Mouse (Mus musculus) CD4-positive, CD25-positive, alpha-beta regulatory T cell, adult 4 months (primary cell): ENCODE measurements around the gene Socs4. TPM values are rescaled to one million over a fixed set of nuclear protein-coding genes. Genes with fewer than 3 reads are reported as not detected.
A peak's percentile ranks its signal among the peaks of the same experiment; 100 is the strongest.
"Not testable (repeated sequence)": the region's sequence is repeated elsewhere in the genome, so short reads cannot be mapped to it uniquely, and the experiment has no call there.

ENCODE experiments used
- ATAC-seq: one replicate; pipeline ENCODE4 v1.8.0; 2017
- polyA plus RNA-seq, 2 experiments: library from polyadenylated mRNA; unstranded; fragments of 100-300 nt; shearing (Covaris generic); gene quantifications; one replicate each; pipeline ENCODE4 v1.2.1; 2017

Gene Socs4
- polyA plus RNA-seq, 2 experiments from 2014 or later, result 4.0 to 6.0 TPM

DNA sequence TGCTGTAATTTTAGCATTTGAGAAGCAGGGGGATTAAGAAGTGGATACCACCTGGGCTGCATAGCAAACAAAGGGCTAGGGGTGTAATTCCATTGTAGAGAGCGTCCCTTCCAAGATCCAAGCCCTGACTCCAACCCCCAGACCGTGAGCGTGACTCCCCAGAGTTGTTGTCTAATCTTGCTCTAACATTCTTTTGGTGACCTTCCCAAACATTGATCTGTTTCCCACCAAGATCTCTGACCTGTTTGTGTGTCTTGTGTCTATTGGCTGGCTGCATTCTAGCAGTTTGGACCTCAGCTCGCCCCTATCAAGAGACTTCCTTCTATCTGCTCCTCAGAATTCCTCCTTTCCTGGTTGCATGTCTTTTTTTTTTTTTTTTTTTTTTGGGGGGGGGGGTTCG, 10.3 kb downstream of the Socs4 start:
- no peak for ATAC-seq

DNA sequence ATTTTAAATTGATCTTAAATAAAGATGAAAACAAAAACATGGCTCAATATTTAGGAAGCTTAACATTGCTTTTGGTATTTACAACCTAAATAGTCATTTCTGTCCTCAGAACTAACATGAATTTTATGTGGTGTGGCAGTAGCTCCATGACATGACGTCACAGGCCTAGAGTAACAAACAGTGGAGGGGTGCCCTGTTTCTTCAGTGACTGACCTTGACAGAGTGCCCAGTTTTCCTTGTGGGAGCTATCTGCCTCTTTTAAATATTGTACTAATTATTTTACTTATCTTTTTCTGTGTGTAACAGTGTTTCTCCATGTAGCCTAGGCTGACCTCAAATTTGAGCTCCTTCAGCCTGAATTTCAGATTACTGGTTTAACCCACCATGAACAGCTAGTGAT, 15.0 kb downstream of the Socs4 start:
- ATAC-seq, result no peak

DNA sequence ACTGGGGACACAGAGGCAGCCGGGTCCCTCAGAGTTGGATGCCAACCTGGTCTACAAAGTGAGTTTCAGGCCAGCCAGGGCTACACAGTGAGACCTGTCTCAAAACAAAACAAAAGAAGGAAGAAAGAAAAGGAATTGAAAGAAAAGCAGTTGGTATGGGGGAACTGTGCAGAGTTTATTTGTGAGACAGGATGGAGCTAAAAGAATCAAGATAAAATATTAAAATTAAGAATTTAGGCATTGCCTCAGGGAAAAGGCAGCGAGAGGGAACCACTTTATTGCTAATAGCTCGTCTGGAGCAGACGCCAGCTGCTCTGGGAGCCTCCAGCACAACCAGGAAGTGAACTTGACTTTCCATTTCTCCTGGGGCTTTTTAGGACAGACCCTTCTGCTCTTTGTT, 17.4 kb downstream of the Socs4 start:
- no peak for ATAC-seq

DNA sequence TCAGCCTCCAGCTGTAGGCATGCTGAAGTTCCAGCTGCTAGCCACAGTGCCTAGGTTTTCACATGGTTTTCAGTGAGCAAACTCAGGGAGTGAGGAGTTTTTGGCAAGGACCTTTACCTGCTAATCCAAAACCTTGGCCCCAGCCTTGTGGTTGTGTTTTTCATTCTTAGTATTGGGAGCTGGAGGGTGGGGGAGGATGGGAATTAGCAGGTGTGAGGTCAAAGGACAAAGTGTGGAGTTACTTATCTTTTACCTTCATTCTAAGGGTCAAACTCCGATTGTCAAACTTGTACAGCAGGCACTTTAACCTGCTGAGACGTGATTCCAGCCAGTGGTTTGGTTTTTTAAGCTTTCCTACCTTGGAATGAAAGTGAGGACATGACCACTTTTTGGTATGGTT, 19.5 kb downstream of the Socs4 start:
- ATAC-seq, result no peak

DNA sequence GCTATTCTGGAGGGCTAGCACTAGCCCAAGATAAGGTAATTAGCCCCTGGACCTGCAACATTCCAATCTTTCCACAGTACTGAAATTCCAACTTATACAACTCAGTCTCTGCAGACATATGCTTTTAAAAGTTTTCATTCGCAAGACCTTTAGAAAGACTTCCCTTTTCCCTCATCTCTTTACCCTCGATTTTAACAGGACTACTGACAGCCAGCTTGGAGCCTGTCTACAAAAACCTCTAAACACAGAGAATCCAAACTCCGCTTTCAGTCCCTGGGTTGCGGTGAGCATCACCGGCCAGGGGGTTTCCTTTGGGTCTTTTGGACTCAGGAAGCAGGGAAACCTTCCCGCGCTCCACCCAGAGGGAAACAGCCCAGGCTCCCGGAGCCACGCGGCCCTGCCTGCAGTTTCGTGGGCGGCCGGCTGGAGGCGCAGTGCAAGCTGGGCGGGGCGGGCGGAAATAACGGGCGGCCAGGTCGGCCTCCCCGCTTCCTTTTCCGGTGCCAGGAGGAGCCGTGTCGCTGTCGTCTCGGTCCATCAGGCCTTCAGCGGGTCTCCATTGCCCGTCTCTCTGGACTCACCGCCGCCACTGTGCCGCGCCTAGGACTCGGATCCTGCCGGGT, 21.2 kb downstream of the Socs4 start, which contains the start of gene Mapk1ip1l:
Gene Mapk1ip1l, plus strand, starts transcription at position 482 of the 623 bp plus-strand sequence.
- peak; percentile 89 for ATAC-seq

DNA sequence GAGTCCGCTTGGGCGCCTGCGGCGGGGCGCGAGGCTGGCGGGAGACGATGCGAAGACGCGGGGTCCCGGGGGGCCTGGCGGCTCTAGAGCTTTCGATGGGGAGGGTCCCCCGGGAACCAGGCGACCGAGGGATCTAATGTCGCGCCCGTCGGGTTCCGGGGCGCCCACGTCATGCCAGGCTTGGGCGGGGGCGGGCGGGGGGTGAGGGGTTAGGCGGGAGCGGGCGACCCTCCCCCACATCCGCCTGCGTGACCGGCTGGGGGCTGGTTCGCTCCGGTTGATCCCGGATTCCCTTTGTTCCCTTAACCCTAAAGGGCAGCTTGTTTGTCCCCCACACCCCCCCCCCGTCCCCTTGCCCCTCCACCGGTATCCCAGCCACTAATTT, 21.7 kb downstream of the Socs4 start:
- peak; percentile 18 for ATAC-seq

DNA sequence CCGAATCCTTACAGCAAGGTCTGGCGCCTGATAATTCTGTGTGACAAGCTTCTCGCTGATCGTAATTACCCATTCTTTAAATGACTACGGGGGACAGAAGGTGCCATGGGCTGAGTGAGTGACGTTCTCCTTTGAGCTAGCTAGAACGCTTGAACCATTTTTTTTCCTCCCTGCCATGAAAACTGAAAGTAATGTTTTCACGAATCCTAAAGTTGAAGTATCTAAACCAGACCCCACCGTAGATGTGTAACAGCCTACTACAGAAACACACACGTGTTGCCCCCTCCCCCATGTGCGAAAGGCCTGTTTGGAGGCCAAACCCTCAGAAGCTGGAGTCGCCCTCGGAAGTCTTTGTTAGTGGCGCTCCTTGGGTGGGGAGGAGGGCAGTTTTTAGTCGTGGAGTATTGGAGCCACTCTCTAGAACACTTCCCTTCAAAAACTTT, 22.1 kb downstream of the Socs4 start:
- ATAC-seq, result peak; percentile 50

DNA sequence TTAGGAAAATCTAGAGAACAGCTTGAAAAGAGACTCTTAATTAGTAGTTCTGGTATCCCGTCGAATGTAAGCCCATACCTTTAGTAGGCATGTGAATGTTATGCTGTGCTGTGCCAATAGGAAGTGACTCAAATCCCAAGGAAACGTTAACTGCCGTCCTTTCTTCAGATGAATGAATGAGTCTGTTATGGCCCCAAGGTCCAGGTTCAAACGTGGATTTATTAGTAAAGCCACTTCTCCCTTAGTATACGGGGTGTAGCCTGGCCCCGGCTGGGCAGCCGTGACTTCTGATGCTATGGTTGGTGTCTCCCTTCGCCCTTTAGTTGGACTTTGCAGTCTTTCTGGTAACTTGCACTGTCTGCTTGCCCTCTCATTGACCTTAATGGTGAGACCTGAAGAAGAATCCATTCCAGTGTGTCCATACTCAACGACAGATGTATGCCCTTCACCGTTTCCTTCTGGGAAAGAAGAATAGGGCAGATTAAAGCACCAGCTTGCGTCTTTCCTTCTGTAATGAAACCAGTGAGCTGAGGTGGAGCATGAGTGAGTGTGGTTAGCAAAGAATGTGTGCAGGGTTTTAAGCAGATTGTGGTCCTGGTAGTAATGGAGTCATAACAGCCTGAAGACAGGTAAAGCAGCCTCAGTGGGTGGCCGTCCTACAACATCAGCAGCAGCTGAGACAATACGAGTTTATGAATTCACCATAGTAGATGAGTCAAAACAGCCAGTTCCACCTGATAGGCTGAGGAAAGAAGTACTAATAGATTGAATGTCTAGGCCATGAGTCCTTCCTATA, 26.4 kb downstream of the Socs4 start:
- ATAC-seq, result no peak

DNA sequence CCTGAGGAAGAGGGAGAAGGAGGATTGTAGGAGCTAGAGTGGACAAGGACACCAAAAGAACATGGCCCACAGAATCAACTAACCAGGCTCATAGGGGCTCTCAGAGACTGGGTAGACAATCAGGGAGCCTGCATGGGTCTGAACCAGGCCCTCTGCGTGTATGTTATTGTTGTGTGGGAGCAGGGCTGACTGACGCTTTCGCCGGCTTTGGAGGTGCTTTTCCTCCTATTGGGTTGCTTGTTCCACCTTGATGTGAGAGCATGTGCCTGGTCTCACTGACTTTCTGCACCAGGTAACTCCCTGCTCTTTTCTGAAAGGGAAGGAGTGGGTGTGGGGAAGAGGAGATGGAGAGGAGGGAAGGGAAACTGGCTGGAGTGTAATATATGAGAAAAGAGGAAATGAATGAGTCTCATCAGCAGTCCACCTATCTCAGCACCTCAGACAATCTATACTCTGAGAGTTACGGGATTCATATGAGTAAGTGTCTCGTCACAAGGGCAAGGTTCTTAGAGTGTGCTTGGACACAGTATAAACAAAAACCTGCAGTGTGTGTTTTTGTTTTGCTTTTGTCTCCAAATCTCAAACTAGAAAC, 28.2 kb downstream of the Socs4 start:
- no peak for ATAC-seq

DNA sequence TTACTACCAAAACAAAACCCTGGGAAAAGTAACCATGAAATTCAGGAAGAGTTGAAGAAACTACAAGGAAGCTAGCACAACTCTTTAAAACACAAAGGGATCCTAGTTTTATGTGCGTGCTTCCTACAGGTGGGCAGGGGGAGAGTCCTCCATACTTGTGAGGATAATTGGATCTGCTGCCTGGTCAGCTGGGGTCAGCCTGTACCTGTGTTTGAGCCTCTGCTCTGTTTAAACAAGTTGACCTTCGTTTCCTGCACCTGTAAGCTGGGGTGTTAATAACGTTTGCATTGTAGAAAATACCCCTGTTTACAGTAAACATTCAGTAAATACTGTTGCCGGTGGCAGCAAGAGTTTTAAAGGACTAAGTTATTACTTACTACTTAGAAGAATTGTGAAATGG, 29.2 kb downstream of the Socs4 start:
- ATAC-seq, result no peak

DNA sequence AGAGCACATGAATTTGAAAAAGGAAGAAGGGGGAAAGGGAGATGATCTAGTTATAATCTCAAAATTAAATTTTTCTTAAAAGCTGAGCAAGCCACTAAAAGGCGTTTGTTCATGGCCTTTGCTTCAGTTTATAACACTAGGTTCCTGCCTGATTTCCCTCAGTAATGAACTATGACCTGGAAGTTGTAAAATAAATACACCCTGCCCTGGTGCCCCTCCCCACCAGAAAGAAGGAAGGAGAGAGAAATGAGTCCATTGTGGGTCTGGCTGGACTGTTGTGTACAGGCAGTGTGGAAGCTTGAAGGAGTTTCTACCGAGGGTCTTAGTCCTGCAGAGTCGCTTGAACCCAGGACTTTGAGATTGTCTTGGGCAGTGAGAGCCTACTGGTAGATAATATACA, 30.9 kb downstream of the Socs4 start:
- no peak for ATAC-seq

DNA sequence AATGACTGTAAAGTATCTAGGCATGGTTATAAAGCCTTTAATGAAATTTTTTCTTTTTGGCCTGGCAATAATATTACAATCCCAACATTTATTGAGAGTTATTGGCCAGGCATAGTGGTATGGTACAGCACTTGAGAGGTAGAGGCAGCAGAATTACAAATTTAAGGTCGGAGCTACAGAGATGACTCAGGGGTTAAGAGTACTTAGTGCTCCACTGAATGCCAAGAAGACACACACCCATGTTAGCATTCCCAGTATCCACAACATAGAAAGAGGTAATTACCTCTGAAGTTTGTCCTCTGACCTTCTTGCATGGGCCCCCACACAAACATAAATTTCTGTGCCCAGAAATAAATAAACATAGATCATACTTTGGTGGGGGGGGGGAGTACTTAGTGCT, 32.3 kb downstream of the Socs4 start:
- ATAC-seq, result no peak

DNA sequence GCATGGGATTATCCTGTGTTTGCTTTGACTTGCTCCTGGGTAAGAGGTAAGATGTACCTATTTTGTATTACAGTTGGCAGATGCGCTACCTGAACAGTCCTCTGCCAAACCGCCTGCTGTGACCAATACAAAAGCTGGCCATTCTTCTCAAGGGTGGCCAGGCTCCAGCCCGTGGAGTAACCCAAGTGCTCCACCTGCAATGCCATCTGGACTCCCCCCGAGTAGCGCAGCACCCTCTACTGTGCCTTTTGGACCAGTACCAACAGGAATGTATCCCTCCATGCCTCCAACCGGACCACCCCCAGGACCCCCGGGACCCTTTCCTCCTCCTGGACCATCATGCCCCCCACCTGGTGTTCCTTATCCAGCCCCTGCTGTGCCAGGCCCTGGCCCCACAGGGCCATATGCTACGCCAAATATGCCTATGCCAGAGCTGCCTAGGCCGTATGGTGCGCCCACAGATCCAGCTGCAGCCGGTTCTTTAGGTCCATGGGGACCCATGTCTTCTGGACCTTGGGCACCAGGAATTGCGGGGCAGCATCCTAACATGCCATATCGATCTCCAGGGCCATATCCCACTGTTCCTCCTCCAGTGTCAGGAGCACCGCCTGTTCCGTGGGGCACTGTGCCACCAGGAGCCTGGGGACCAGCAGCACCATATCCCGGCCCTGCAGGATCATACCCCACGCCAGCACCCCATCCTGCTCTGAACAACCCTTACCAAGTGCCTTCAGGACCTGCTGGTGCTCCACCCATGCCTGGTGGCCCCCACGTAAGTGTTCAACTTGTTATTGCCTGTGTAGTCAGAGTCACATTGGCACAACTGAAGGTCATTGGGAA, 33.8 kb downstream of the Socs4 start:
- no peak for ATAC-seq

DNA sequence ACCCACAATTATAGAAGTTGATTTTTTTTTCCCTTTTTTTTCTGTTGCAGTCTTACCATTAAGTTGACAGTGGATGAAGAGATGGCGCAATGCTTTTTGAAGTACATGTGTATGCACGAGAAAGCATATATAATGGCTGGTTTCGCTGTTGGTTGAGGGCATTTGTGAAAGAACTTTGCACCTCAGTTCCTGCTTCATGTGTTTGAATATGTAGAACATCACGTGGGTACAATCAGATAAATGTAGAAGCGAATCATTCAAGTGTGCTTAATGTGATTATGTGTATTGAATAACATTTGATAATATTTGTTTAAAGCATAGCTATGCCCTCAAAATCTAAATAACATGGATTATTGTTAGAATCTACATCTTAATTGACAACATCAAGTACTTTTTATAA, 42.6 kb downstream of the Socs4 start:
- no peak for ATAC-seq

DNA sequence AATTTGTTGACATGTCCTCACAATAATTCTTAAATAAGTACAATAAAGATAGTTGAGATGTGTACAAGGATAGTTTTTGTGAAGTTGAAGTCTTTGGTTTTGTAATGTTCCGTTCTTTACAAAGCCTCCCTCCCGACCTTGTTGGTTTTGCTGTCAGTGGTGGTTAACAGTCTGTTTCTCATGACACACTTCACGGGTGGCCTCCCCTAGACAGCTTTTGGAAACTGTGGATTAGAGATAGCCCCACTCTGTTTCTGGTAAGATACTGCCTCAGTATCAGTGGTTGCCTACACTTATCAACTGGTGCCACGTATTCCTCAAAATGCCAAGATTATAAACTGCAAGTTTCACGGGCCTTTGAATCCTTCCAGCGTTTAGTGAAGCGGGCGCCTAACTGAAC, 44.9 kb downstream of the Socs4 start:
- ATAC-seq, result not testable (repeated sequence)

DNA sequence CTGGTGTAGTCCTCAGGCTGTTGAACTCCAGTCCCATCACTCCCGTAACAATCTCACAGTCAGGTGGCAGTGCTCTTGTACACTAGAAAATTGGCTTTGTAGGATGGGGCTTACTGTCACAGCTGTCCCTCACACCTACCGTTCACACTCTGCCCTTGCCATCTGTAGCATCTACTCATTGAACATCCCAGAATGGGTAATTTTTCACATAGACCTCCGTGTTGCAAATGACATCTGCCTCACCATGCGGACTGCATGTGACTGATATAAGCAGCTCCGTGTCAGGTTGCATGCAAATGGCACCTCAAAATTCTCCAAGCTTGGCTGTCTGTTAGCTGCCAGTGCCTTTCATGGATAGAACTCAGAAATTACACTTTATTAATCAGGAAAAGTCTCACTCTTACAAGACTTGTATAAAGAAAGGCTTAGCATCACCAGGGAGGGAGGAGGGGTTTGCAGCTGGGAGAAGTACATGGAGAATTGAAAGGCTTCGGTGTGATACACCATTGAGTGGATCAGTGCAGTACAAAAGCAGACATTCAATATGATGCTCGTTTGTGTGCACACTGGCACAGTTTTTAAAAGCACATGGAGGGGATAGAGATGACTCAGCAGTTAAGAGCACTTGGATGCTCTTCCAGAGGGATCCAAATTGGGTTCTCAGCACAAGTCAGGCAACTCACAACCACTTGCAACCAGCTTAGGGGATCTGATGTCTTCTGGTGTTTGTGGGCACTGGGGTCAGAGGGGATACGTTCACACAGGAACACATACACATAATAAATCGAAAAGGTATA, 49.4 kb downstream of the Socs4 start:
- no peak for ATAC-seq

DNA sequence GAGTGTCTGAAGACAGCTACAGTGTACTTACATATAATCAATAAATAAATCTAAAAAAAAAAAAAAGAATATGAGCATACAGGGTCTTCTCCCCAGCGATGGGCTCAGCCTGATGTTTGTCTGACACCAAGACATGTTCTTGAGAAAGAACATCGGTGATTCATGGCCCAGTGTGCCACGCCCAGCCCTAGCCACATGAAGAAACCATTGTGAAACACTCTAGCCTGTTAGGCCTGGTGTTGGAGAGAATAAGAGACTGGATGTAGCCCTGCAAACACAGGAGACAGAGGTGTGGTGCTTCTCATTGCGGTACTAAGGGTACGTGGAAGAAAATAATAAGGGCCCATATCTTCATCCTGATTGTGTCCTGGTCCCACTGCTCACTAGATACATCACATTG, 50.6 kb downstream of the Socs4 start:
- no peak for ATAC-seq

DNA sequence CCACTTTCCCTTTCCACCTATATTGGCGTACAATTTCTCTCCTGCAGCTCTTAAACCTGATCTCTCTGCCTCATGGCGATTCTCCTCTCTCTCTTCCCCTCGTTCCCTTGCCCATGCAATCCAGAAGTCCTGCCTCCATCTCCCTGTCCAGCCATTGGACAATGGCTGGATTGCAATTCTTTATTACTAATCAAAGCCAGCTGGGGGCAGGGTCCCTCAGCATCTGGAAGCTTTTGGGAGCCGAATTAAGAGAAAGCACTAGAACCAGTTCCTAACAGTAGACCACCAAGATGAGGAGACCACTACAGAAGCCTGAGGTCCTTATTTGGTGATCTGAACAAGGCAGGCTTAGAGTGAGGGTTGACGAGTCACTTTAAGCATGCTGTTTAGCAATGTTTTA, 55.2 kb downstream of the Socs4 start:
- ATAC-seq, result no peak

DNA sequence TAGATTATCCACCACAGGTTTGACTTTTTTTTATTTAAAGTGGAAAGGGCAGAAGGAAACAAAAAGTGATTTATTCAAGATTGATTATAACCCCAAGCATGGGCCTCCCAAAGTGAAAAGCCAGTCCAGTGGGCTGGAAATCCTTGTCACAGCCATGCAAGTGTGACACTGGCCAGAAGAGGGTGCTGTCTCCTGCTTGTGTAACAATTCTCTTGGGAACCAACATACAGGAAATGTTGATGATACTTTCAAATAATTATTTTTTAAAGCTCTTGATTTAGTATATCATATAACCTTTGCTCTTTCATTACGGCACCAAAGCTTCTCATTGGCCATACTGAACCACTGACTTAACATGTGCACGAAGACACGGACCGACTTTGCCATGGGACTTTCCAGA, 58.1 kb downstream of the Socs4 start:
- ATAC-seq, result peak; percentile 96

DNA sequence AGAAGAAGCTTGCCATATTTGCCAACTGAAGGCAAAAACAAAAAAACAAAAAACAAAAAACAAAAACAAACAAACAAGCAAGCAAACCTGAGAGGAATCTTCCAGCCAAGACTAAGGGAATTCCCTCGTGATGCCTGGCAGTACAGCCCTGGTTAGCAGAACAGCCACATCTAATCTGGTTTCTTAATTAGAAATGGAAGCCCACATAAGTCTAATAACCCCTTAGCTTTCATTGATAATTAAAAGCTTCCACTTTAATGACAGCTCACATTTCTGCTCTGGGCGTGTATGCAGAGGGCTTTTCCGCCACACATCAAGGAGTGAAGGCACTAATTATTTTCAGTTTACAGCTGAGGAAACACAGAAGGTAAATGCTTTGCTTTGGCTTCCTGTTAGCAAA, 58.6 kb downstream of the Socs4 start:
- ATAC-seq, result no peak

DNA sequence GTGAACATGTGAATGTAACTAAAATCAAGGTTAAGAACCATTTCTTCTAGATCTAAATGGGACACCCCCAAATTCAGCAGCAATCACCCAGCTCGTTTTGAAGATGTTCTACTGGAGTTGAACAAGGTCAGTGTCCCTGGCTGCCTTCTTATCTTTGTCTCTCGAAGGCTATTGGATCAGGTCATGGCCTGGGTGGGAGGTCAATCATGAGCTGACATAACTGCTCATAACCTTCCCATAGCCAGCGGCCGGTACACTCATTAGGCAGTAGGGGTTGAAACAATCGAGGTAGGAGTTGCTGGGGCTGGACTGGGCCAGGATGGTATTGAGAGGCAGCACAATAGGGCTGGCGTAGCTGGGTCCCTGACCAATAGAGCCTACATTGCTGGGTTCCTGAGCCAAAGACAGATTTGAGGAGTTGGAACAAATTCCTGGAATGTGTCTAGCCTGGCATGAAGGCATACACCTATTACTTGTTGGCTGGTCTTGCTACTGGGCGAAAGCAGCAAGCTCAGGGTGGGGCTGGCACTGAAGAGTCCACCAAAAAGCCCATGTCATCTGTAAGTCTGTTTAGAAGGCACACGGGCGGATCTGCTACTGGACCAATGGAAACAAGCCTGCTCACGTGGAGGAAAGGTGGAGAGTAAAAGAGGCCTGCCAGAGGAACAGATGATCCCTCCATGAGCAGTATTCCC, 63.6 kb downstream of the Socs4 start:
- ATAC-seq, result no peak
